Mouse (Mus musculus) T-helper 1 cell (primary cell): ENCODE measurements around the gene Gdpd5.
"Not testable (repeated sequence)": the region's sequence is repeated elsewhere in the genome, so short reads cannot be mapped to it uniquely, and the experiment has no call there.

Source experiments
- in situ Hi-C: fragments of 300-600 bp; cut with MboI, MseI; formaldehyde crosslinking; loops from one replicate; pipeline ENCODE4 v1.15.1; 2025; ENCODE audit warnings: high pct_unique_total_duplicates

Gdpd5 gene

GRCm38 (mm10) chr7:99366716-99367115, 14.5 kb upstream of the Gdpd5 start:
- in situ Hi-C loops, result no loop called here

GRCm38 (mm10) chr7:99374325-99374724, 6.9 kb upstream of the Gdpd5 start:
- in situ Hi-C loops, result not testable (repeated sequence)

DNA sequence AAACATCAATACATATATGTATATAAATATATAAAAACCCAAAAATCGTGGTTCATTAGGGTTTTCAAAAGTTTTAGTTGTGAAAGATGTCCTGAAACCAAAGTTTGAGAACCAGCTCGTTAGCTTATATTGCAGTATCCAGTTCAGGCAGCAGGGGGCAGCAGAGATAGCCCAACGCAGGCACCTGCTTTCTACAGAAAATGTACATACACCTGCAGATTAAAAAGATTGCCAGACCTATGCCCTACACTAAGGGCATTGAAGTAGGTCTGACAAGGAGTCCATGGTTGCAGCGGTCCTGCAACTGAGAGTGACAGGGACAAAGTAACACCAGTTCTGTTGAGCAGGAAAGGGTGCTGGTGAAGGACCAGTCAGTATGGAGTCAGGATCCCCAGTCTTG, 5.8 kb upstream of the Gdpd5 start:
- in situ Hi-C loops, result no loop called here

- in situ Hi-C loops, result no loop called here
These were observed 2.3 kb upstream of the Gdpd5 start for GRCm38 (mm10) chr7:99378870-99379269.

- in situ Hi-C loops, result loop anchor here (5.0 kb wide), 1 partner anchor 72 kb away; no protein-coding TSS in a partner anchor
These were observed 562 bp upstream of the Gdpd5 start for GRCm38 (mm10) chr7:99380491-99381213.

DNA sequence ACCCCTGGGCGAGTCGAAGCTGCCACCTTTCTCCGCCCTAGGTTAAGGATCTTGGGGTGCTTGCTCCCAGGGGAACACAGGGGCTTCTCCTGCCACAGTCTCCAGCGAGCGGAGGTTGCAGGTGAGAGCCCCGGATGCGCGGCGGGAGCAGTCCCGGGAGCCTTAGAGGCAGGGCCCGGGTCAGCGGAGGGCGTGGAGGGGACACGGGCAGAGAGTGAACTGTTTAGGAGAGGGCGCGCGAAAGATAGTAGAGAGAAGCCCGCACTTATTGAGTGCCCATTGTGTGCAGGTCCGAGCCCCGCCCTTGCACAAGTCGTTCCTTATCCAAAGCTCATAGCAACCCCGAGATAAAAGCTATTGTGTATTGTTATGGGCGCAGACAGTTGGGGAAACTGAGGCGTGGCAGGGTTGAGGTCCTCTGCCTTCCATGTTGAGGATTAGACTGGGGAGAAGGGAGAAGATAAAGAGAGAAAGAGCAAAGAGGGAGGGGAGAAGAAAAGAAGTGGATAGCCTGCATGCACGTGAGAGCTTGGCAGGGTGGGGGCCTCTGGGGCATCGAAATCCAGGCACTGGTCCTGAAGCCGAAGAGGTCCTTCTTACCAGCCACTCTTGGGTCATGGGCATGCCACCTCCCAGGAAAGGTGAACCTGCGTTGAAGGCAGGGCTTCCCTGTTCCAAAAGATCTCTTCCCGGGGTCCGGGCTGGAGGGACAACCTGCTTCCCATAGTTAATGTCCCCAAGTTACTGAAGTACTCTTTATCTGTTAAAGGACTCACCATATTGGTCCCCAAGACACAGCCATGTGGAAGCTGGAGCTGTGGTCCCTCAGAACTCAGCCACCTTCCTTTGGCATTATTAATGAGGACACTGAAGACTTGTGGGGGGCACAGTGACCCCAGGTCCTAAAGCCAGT, 1.1 kb downstream of the Gdpd5 start:
- in situ Hi-C loops, result loop anchor here (5.0 kb wide), 1 partner anchor 70 kb away; no protein-coding TSS in a partner anchor

GRCm38 (mm10) chr7:99383246-99383645, 2.0 kb downstream of the Gdpd5 start:
- in situ Hi-C loops, result loop anchor here (5.0 kb wide), 1 partner anchor 69 kb away; no protein-coding TSS in a partner anchor

GRCm38 (mm10) chr7:99384101-99384611, 2.9 kb downstream of the Gdpd5 start:
- in situ Hi-C loops, result loop anchor here (5.0 kb wide), 1 partner anchor 68 kb away; no protein-coding TSS in a partner anchor

GRCm38 (mm10) chr7:99386030-99386429, 4.8 kb downstream of the Gdpd5 start:
- in situ Hi-C loops, result no loop called here

DNA sequence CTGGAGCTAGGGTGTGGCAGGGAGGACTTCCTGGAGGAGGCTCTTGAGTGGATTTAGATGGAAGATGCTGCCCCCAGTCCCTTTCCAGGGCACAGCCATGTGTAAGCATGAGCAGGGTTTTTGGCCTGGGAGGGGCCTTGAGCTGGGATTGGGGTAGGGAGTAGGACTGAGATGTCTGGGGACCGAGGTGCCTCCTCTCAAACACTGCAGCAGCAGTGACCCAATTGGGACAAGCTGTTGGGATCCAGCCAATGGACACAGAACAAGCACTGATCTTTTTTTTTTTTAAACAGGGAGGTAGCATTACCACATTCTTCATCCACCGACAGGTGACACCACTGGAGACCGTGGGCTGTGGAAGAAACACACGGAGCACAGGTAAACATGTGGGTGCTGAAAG, 5.6 kb downstream of the Gdpd5 start:
- in situ Hi-C loops, result no loop called here

- in situ Hi-C loops, result no loop called here
These were observed 6.1 kb downstream of the Gdpd5 start for GRCm38 (mm10) chr7:99387356-99387755.

- in situ Hi-C loops, result no loop called here
These were observed 9.3 kb downstream of the Gdpd5 start for GRCm38 (mm10) chr7:99390559-99390958.

- in situ Hi-C loops, result no loop called here
These were observed 11.5 kb downstream of the Gdpd5 start for GRCm38 (mm10) chr7:99392696-99393095.

DNA sequence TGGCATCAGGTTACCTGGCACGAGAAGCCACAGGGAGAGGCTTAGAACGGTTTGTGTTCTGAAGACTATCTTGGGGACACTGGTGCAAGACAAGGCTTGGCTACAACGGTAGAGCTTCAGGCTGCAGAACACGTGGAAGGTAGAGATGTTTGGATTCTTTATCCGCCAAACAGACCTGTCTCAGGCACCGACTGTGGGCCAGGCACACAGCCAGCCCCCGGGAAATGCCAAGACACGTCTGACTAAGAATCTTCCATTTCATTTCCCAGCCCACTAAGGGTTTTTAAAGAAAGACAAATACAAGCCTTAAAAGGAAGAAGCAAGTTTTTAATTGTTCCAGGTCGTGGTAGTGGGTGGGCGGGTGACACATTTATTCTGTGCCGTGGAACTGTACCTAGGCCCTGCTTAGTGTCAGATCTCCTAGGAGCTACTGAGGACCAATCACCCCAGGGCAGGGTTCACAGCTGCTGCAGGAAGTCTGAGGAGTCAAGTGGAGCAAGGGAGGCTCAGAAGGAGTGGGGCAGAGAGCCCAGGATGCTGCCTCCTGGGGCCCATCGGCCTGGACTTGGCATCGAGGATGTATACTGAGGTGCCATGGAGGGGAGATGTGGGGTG, 12.6 kb downstream of the Gdpd5 start:
- in situ Hi-C loops, result no loop called here

DNA sequence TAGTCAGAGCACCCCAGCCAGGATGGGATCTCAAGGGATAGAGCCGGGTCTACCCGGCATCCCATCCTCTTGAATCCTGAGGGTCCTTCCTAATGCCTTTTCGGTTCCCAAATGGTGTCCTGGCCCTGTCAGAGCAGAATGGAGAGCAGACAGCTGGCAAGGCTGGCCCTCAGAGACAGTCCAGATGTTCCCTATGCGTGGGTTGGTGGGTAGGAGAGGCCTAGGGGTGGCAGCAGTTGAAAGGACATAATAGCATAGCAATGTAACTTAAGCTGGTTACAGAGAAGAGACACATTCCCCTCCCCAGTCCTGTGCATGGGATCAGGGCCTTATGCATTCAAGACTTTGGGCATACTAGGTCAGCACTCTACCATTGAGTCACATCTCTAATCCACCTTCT, 14.2 kb downstream of the Gdpd5 start:
- in situ Hi-C loops, result no loop called here

DNA sequence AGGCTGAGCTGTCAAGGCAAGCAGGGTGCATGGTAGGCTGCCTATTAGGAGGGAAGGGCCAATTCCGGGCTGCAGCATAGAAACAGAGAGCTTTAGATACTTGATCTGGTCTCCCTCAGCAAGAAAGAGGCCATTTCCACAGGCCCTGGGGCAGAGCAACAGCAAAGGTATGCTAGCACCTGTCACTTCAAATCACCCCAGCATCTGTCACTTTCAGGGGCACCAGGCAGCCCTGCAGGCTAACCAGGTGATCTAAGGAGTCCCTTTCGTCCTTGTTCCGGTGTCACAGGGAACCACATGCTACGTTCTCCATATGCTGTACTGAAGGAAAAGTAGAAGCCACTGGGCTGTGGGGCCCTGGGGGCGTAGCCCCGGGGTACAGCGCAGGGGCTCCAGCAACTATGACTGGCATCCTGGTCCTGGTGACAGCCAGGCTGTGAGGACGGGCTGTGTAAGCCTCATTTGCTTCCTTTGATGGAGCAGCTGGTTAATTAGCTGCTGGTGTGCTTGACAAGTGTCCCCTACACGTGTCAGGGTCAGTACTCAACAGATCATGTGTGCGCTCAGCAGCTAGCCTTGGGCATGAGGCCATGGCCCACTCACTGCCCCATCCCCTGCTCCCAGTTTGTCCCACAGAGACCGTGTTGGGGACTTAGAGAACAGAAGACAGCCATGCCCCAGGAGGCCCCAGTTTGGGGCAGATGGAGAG, 14.8 kb downstream of the Gdpd5 start:
- in situ Hi-C loops, result no loop called here

- in situ Hi-C loops, result no loop called here
These were observed 15.9 kb downstream of the Gdpd5 start for GRCm38 (mm10) chr7:99396994-99397659.

GRCm38 (mm10) chr7:99401373-99401772, 20.2 kb downstream of the Gdpd5 start:
- in situ Hi-C loops, result no loop called here

DNA sequence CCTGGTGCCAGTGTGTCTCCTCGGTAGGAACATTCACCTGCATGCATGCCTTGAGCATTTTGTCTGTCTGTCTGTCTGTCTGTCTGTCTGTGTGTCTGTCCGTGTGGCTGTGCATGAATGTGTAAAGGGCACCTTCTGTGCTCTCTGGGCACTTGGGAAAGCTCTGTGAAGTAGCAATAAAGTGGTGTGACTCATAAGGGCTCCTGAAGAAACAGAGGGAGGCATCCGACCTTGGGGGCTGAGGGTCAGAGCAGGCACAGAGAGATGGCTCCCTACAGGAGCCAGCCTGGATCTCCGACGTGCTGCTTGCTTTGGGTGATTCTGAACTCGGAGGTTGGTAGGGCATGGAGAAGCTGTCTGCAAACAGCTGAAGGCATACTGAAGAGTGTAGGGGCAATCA, 21.3 kb downstream of the Gdpd5 start:
- in situ Hi-C loops, result no loop called here

DNA sequence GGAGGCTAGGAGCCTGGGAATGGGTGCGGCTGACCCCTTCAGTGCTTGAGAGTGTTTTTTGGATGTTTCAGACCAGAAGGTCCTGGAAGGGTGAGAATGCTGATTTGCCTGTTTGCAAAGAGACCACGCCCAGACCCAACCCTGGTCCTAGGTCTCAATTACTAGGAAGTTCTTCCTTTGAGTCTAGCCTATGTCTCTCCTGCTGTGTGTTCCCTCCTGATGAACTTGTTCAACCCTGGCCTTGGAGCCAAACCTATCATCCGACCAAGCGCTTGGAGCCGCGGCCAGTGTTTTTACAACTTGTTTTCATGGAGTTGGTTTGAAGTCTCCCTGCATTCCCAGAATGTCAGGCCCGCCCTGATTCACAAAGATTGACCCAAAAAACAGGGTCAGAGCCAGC, 22.0 kb downstream of the Gdpd5 start:
- in situ Hi-C loops, result no loop called here
